Mouse (Mus musculus) left cerebral cortex, postnatal 10 days (tissue): ENCODE data around the gene Cilp2. TPM values are rescaled to one million over a fixed set of nuclear protein-coding genes. Genes with fewer than 3 reads are reported as not detected.

ENCODE experiments used
- DNase-seq, 2 experiments: peaks; one replicate each; pipeline ENCODE4 v3.0.0; 2021 to 2022; ENCODE audit warnings: low spot score in 2 of 2, mixed read lengths in 1 of 2; ENCODE audit errors: extremely low spot score in 1 of 2
- intact Hi-C: fragments of 180-260 bp; cut with DNase I; formaldehyde crosslinking; loops from one replicate; pipeline ENCODE4 v1.15.1; 2025
- total RNA-seq, 2 experiments: library from RNA; stranded (reverse); gene quantifications; 2 replicates each; pipeline ENCODE4 v1.2.3; 2021

Gene Cilp2
- total RNA-seq, 2 experiments from 2014 or later: 2.5 to 2.6 TPM

DNA sequence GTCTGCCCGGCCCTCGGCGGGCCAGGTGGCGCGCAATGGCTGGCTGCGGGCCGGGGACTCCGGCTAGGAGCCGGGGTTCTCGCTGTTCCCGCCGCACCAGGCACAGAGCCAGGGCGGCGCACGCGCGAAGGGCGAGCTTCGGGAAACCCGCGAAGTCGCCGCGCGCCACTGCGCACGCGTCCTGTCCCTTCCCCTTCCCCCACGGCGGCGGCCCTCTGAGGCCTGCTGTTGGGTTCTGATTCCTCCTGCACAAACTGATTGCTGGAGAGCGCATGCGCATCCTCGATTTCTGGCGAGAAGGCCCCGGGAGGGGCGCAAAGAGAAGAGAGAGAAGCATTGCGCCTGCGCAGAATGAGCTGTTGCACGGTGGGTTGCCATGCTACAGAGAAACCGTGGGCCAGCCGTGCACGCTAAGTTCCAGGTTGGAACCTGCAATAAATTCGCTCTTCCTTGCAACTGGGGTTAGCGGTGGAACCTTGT, 15.6 kb upstream of the Cilp2 start:
- peak; percentile 99 for DNase-seq
- intact Hi-C loops: no loop called here

DNA sequence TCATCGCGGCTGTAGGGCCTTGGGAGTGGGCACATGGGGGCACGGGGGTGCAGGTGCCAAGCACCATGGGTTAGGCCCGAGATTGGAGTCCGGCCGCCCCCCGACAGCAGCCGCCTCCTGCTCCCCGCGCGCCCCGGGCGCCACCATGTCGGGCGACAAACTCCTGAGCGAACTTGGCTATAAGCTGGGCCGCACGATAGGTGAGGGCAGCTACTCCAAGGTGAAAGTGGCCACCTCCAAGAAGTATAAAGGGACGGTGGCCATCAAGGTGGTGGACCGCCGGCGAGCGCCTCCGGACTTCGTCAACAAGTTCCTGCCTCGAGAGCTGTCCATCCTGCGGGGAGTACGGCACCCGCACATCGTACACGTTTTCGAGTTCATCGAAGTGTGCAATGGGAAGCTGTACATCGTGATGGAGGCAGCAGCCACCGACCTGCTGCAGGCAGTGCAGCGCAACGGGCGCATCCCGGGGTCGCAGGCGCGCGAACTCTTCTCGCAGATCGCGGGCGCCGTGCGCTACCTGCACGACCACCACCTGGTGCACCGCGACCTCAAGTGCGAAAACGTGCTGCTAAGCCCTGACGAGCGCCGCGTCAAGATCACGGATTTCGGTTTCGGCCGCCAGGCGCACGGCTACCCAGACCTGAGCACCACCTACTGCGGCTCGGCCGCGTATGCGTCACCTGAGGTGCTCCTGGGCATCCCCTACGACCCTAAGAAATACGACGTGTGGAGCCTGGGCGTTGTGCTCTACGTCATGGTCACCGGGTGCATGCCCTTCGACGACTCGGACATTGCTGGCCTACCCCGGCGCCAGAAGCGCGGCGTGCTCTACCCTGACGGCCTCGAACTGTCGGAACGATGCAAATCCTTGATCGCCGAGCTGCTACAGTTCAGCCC, 14.9 kb upstream of the Cilp2 start, which contains the start of the genes Tssk6, Ndufa13 and Yjefn3:
Tssk6 (plus strand) TSS at position 22 of the 900 bp plus-strand sequence.
Ndufa13 (minus strand) TSS at position 396 of the 900 bp plus-strand sequence.
Yjefn3 (minus strand) TSS at position 550 of the 900 bp plus-strand sequence.
- DNase-seq: peak; percentile 37 to 61
- intact Hi-C loops: no loop called here

- intact Hi-C loops: no loop called here
- peak; percentile 97 for DNase-seq
These were observed 14.1 kb upstream of the Cilp2 start for GRCm38 (mm10) chr8:69901484-69902162.

DNA sequence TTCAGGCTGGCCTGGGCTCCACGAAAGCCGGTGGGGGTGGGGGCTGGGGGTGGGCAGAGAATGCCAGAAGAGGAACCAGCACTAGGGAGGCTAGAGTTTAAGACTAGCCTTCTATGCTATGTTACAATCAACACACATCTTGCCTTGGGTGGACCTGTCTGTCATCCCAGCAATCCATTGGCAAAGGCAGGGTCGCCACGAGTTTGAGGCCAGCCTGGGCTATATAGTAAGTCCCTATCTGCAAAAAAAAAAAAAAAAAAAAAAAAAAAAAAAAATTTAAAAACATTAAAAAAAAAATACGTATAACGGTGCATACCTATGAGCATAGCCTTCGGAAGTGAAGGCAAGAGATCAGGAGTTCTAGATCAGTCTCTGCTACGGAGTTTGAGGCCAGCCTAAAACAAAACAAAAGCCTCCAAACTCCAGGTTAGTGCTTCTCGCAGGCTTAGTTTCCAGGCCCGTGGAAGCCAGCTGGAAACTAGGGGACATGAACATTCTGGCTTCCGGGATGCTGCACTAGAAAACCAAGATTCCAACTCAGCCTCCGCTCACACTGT, 13.5 kb upstream of the Cilp2 start:
- intact Hi-C loops: no loop called here
- no peak for DNase-seq

DNA sequence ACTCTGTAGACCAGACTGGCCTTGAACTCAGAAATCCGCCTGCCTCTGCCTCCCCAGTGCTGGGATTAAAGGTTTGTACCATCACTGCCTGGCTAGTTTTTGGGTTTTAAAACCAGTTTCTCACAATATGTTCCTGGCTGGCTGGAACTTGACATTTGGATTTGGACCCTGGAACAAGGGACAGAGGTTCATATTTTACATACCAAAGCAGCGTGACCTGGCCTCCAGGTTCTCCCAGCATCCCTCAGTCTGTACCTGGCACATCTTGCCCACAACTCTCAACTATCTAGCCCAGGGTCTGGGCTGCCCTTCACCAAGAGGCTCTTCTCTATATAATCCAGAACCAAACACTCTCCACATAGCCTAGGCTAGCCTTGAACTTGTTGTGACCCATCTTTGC, 12.4 kb upstream of the Cilp2 start:
- intact Hi-C loops: no loop called here
- no peak for DNase-seq

- intact Hi-C loops: no loop called here
These were observed 10.4 kb upstream of the Cilp2 start for GRCm38 (mm10) chr8:69897857-69898256.

DNA sequence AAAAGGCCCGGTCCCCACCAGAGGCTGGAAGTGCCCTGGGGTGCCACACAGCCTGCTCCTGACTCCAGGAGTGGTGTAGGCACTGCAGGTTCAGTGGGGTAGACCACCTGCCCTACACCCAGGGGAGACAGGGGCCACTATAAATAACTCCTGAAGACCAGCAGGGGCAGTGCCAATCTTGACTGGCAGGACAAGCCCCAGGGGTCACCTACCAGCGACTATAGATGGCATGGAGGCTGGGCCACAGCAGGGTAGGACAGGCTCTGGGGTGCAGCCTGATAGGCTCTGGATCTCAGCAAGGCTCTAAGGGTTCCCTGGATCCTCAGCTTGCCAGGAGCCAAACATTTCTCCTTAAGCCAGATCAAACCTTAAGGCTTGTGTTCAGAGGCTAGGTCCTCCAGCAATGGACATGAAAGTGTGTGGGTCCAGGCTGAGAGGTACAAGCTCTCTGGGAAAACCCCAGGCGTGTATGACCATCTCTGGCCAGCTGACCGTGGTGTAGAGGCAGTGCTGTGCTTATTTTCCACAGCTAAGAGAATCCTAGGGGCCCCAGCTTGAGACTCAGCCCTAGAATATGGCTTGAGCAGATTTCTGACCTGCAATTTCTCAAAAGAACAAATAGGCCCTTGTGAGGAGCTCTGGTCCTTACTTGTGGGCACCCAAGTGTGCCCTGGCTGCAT, 8.4 kb upstream of the Cilp2 start:
- DNase-seq: no peak
- intact Hi-C loops: no loop called here

More at GRCm38 (mm10) chr8:69897857-69898256, 10.4 kb upstream of the Cilp2 start:
- DNase-seq: no peak

DNA sequence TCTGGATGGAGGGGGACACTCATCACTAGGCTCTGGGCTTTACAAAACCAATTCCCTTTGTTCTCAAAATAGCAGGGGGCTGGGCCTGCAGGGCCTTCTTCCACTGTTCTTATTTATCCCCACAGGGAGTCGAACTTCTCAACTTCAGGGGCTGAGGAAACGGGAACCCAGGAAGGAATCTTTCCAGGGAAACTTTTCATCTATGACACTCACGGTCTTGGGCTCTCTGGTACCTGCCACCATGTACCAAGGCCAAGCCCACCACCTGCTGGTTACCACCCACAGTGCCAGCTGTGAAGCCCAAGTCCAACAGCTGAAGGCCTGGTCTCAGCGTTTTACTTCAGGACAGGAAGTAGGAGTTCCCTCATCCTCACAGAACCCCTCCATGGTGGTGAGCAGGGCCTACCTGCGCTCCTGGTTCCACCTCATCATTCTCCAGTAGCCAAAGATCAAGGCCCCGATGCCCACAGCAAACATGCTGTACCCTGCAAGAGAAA, 7.4 kb upstream of the Cilp2 start:
- intact Hi-C loops: no loop called here
- no peak for DNase-seq

- intact Hi-C loops: no loop called here
- peak in 1 of 2 experiments; percentile 86 for DNase-seq
These were observed 6.4 kb upstream of the Cilp2 start for GRCm38 (mm10) chr8:69893863-69894262.

DNA sequence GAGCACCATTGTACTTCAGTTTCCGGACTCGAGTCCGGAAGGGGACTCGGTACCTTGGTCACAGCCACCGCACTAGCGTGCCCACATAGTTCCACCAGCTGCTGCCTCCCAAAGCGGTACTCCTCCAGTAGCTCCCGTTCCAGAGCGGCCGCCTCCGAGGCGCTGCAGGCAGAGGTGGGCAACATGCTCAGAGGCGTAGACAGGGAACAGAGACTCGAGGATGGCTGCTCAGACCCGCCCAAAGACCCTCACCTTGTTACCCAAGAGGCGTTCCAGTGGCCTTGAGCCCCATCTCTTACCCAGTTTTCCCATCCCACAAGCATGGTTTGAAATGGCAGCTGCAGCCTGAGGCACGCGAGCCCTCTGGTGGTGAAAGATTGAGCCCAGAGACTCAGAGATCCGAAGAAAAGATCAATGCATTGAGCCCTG, 3.3 kb upstream of the Cilp2 start:
- intact Hi-C loops: no loop called here

DNA sequence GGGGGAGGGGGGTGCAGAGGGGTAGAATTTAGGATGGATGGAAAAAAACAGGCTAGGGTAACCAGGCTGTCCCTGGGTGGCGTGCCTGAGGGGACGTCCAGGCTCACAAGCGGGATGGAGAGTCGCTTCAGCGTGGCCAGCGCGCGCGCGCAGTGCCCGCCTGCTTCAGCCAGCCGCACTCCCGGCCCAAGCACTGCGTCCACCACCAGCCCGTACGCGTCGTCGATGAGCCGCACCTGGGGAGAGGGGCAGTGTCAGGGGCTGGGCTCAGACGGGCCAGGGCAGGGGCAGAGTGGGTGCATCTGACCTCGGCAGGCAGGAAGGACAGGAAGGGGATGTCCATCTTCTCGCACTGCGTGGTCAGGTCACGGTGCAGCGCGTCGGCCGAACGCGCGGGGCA, 1.4 kb upstream of the Cilp2 start:
- intact Hi-C loops: no loop called here
- DNase-seq: no peak

More for the DNA sequence above, 3.3 kb upstream of the Cilp2 start:
- DNase-seq: peak; percentile 49 to 67

- intact Hi-C loops: no loop called here
- DNase-seq: no peak
These were observed 868 bp upstream of the Cilp2 start for GRCm38 (mm10) chr8:69888244-69888866.

- intact Hi-C loops: no loop called here
- DNase-seq: no peak
These were observed 3.3 kb downstream of the Cilp2 start for GRCm38 (mm10) chr8:69884141-69884540.

DNA sequence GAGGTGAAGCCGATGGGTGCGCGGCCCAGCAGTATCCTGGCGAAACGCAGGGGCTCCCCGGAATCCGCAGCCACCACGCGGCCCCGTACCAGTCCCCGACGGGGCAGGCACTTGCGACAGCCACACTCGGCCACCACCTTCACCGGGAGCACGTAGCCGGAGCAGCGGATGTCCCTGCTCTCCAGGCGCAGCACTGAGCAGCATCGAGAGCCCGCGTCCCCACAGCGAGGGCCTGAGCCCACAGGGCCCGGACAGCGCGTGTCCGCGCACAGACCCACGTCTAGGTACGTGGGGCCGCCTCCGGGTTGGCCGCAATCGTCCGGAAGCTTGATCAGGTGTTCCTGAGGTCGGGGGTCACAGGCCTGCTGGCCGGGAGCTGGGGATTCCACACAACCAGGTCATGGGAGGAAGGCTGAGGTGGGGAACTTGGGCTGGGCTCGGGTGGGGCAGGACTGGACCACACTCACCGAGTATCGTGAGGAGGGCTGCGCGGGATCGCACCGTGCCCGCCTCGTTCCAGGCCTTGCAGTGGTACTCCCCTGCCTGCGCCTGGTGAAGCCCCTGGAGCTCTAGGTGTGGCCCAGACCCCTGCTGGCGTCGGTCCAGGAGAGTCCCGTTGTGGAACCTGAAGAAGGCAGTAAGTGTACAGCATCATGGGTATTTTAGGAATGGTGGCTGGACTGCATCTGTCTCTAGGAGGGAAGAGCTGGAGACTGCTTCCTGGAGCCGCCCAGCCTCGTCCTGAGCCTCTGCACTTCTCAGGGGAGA, 4.5 kb downstream of the Cilp2 start:
- intact Hi-C loops: no loop called here
- peak in 1 of 2 experiments; percentile 63 for DNase-seq

- DNase-seq: peak; percentile 65 to 90
- intact Hi-C loops: no loop called here
These were observed 5.3 kb downstream of the Cilp2 start for GRCm38 (mm10) chr8:69882021-69882756.

GRCm38 (mm10) chr8:69881261-69881865, 6.1 kb downstream of the Cilp2 start:
- intact Hi-C loops: no loop called here
- DNase-seq: peak in 1 of 2 experiments; percentile 55
